Mouse (Mus musculus) layer of hippocampus, adult 8-10 months (tissue): ENCODE data around the gene Tmem265. TPM values are rescaled to one million over a fixed set of nuclear protein-coding genes. Genes with fewer than 3 reads are reported as not detected.

Source experiments
- total RNA-seq, 4 experiments: library from RNA; stranded (reverse); gene quantifications; 2 replicates each; pipeline ENCODE4 v1.2.4; 2022

Gene Tmem265
- total RNA-seq, 4 experiments from 2014 or later: 0.78 to 1.7 TPM; not detected in 2

Other genes starting within 250 kb of the Tmem265 start
- 10 to 100 TPM; 12.3 to 15.1 (median 13.0) TPM for gene Zfp768, start 215.8 kb upstream of the Tmem265 start, total RNA-seq
- 1 to 10 TPM; 7.3 to 9.2 (median 8.1) TPM for gene Zfp747, start 185.3 kb upstream of the Tmem265 start, total RNA-seq
- gene 9130019O22Rik, start 174.2 kb upstream of the Tmem265 start, total RNA-seq: 1 to 10 TPM; 4.0 to 4.6 (median 4.3) TPM
- 1 to 10 TPM; 6.7 to 8.0 (median 7.2) TPM for gene E430018J23Rik, start 167.8 kb upstream of the Tmem265 start, total RNA-seq
- gene Zfp764, start 154.6 kb upstream of the Tmem265 start, total RNA-seq: 1 to 10 TPM; 3.5 to 5.8 (median 5.0) TPM
- gene Zfp688, start 139.3 kb upstream of the Tmem265 start, total RNA-seq: 10 to 100 TPM; 11.8 to 16.7 (median 14.6) TPM
- gene Zfp689, start 112.2 kb upstream of the Tmem265 start, total RNA-seq: 1 to 10 TPM; 4.5 to 7.3 (median 5.5) TPM
- 10 to 100 TPM; 30.0 to 35.5 (median 34.0) TPM for gene Prr14, start 101.8 kb upstream of the Tmem265 start, total RNA-seq
- gene Fbrs, start 82.2 kb upstream of the Tmem265 start, total RNA-seq: 10 to 100 TPM; 56.2 to 72.2 (median 65.5) TPM
- 100 to 1,000 TPM; 118 to 139 (median 120) TPM for gene Srcap, start 49.4 kb upstream of the Tmem265 start, total RNA-seq
- gene Gm42715, start 41.8 kb upstream of the Tmem265 start, total RNA-seq: 10 to 100 TPM in 1 of 4 experiments, 1 to 10 TPM in 3; 8.1 to 17.1 (median 9.6) TPM
- gene Phkg2, start 11.9 kb downstream of the Tmem265 start, total RNA-seq: 10 to 100 TPM; 74.1 to 82.6 (median 79.2) TPM
- 10 to 100 TPM in 2 of 4 experiments, 1 to 10 TPM in 2; 7.7 to 12.8 (median 10.1) TPM for gene Ccdc189, start 27.2 kb downstream of the Tmem265 start, total RNA-seq
- 10 to 100 TPM; 70.0 to 79.2 (median 72.7) TPM for gene Rnf40, start 27.4 kb downstream of the Tmem265 start, total RNA-seq
- 10 to 100 TPM; 21.7 to 22.6 (median 22.1) TPM for gene Zfp629, start 54.4 kb downstream of the Tmem265 start, total RNA-seq
- 10 to 100 TPM; 26.5 to 38.4 (median 31.9) TPM for gene Bcl7c, start 147.5 kb downstream of the Tmem265 start, total RNA-seq
- gene Ctf1, start 151.3 kb downstream of the Tmem265 start, total RNA-seq: 1 to 10 TPM; 3.1 to 5.2 (median 3.5) TPM
- gene Ctf2, start 170.8 kb downstream of the Tmem265 start, total RNA-seq: not detected
- gene Fbxl19, start 183.2 kb downstream of the Tmem265 start, total RNA-seq: 10 to 100 TPM; 52.2 to 65.5 (median 56.3) TPM
- gene Orai3, start 208.4 kb downstream of the Tmem265 start, total RNA-seq: 10 to 100 TPM; 25.8 to 30.7 (median 29.4) TPM
- 10 to 100 TPM; 46.6 to 56.4 (median 48.7) TPM for gene Setd1a, start 215.3 kb downstream of the Tmem265 start, total RNA-seq
- gene Gm49388, start 224.2 kb downstream of the Tmem265 start, total RNA-seq: 1 to 10 TPM; 2.0 to 5.7 (median 2.3) TPM
- 10 to 100 TPM in 2 of 4 experiments, 1 to 10 TPM in 2; 4.8 to 12.2 (median 10.7) TPM for gene Hsd3b7, start 239.2 kb downstream of the Tmem265 start, total RNA-seq